Mouse (Mus musculus) brown adipose tissue, adult 24 weeks (tissue): ENCODE data around the gene Gjb1. TPM values are rescaled to one million over a fixed set of nuclear protein-coding genes. Genes with fewer than 3 reads are reported as not detected.

ENCODE experiments used
- H3K27ac ChIP-seq: fragments of 200-500 bp; replicated peaks from 2 replicates; pipeline ENCODE4 v1.5.1; 2012; ENCODE audit warnings: low read depth, mild to moderate bottlenecking, low read length
- H3K4me1 ChIP-seq: fragments of 200-500 bp; 2 replicates; pipeline ENCODE4 v1.6.1; 2012; ENCODE audit warnings: low read length, mixed read lengths; ENCODE audit not compliant: control insufficient read depth, insufficient read depth, insufficient read length
- H3K4me3 ChIP-seq: fragments of 200-500 bp; 2 replicates; pipeline ENCODE4 v1.5.1; 2012; ENCODE audit warnings: low read depth, mild to moderate bottlenecking, low read length, moderate library complexity; ENCODE audit not compliant: insufficient read depth
- polyA plus RNA-seq: library from polyadenylated mRNA; stranded (reverse); fragments of >200 nt; gene quantifications from 2 replicates; pipeline ENCODE4 v1.2.4, GENCODE M21; 2012; ENCODE audit not compliant: missing spikeins, insufficient read depth, insufficient read length

The Gjb1 gene
- polyA plus RNA-seq, 1 experiment, result 0.87 TPM

GRCm38 (mm10) chrX:101429142-101429949, 53.2 kb downstream of the Gjb1 start, which contains the start of gene Nono:
Nono (plus strand) TSS chrX:101429318.
- peak within 1 kb of the TSS; percentile 85 for H3K27ac ChIP-seq

GRCm38 (mm10) chrX:101429976-101430375, 53.8 kb downstream of the Gjb1 start:
- H3K27ac ChIP-seq, result peak overlapping the region; percentile 78
- peak overlapping the region; percentile 89 for H3K4me3 ChIP-seq
- H3K4me1 ChIP-seq, result no peaks in the 10 kb centered on the region

More at GRCm38 (mm10) chrX:101429142-101429949, 53.2 kb downstream of the Gjb1 start, which contains the start of gene Nono:
- Histone ChIP-seq H3K4me3 (peak within 1 kb of the TSS; percentile 89), H3K4me1 (no peaks in the 10 kb centered on the region)

Other genes starting within 250 kb of the Gjb1 start
- gene Snx12, start 153.8 kb upstream of the Gjb1 start, polyA plus RNA-seq, result 22.9 and 36.5 TPM in 2 replicates
- 33.3 and 38.7 TPM in 2 replicates for gene Foxo4, start 121.8 kb upstream of the Gjb1 start, polyA plus RNA-seq
- gene Gm614, start 112.4 kb upstream of the Gjb1 start, polyA plus RNA-seq, result not detected in 2 replicates
- gene Il2rg, start 108.1 kb upstream of the Gjb1 start, polyA plus RNA-seq, result 2.9 and 5.0 TPM in 2 replicates
- gene Gm20489, start 107.4 kb upstream of the Gjb1 start, polyA plus RNA-seq, result not detected in 2 replicates
- 21.8 and 30.0 TPM in 2 replicates for gene Med12, start 102.3 kb upstream of the Gjb1 start, polyA plus RNA-seq
- not detected in 2 replicates for gene Nlgn3, start 77.2 kb upstream of the Gjb1 start, polyA plus RNA-seq
- gene Zmym3, start 44.5 kb downstream of the Gjb1 start, polyA plus RNA-seq, result 10.2 and 11.3 TPM in 2 replicates
- gene Nono, start 52.9 kb downstream of the Gjb1 start, polyA plus RNA-seq, result 67.0 and 71.0 TPM in 2 replicates
- 5.5 and 6.1 TPM in 2 replicates for gene Itgb1bp2, start 72.7 kb downstream of the Gjb1 start, polyA plus RNA-seq
- gene Taf1, start 156.4 kb downstream of the Gjb1 start, polyA plus RNA-seq, result 10.3 and 15.2 TPM in 2 replicates